Mouse (Mus musculus): ENCODE results near the gene Rad50. TPM values are rescaled to one million over a fixed set of nuclear protein-coding genes. Genes with fewer than 3 reads are reported as not detected.

Rad50 gene
- polyA plus RNA-seq, 1 experiment from 2014 or later = 15.6 TPM

DNA sequence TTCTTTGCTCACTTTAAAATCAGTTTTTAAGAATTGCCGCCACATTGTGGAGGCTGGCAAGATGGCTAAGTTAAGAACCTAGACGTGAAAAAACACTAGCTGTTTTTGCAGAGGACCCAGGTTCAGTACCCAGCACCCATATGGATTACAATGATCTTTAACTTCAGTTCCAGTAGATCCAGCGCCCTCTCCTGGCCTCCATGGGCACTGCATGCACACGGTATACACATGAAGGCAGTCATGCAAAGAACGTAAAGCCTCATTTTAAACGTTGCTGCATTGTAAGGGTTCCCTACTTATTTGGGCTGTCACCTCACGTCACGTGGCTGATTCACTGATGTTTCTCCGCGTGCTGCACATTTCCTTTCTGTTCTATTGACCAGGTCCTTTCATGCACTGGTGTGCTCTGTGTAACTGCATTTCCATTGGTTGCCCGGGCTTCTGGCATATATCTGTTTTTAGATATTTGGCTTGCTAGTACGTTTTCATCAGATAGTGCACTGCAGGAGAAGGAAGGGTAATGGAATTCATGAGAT lies 64.3 kb downstream of the Rad50 start:
- Histone ChIP-seq H3K9me3 (ENCODE audit: control insufficient read depth) (no peaks in the 10 kb centered on the region), H3K36me3 (ENCODE audit: control insufficient read depth, insufficient read depth) (no peaks in the 10 kb centered on the region), H3K9ac (ENCODE audit: low read depth, low read length) (no peak overlapping the region), H3K27me3 (replicated peaks; ENCODE audit: control insufficient read depth, insufficient read depth, low read length) (no peaks in the 10 kb centered on the region), H3K4me2 (replicated peaks; ENCODE audit: low read depth) (no peak overlapping the region), H3K4me3 (ENCODE audit: low read depth, low read length) (no peak overlapping the region), H3K4me1 (replicated peaks; ENCODE audit: control insufficient read depth, insufficient read depth, low read length) (no peaks in the 10 kb centered on the region), H3K27ac (ENCODE audit: low read depth, low read length) (no peak overlapping the region)
- WGBS = 70% methylated on average over 12 of the region's 12 CpGs
- no peak for ATAC-seq
- TF ChIP-seq CTCF (IDR thresholded peaks at IDR 0.05; ENCODE audit: low read depth) = peak; percentile 50

DNA sequence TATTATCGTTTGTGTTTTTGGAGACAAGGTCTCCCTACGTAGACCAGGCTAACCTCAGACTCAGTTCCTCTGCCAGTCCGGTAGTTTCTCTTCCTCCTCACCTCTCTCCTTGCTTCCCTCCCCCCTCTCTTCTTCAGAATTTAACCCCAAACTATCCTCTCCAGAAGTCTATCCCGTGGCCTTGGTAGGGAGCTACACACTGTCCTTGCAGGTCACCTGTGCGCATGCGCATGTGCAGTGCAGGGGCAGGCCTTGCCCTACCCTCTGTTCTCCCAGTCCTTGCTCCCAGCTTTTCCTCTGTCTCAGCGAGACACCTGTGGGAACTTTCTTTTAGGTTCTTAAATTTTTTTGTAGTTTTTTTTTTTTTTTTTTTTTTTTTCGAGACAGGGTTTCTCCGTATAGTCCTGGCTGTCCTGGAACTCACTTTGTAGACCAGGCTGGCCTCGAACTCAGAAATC lies 69.3 kb downstream of the Rad50 start:
- ATAC-seq = no peak
- no peak overlapping the region for H3K9ac ChIP-seq (ENCODE audit: low read depth, low read length)
- H3K9me3 ChIP-seq (ENCODE audit: control insufficient read depth) = no peaks in the 10 kb centered on the region
- H3K4me1 ChIP-seq (replicated peaks; ENCODE audit: control insufficient read depth, insufficient read depth, low read length) = no peaks in the 10 kb centered on the region
- no peak overlapping the region for H3K27ac ChIP-seq (ENCODE audit: low read depth, low read length)
- TF ChIP-seq CTCF (IDR thresholded peaks at IDR 0.05; ENCODE audit: low read depth) = no peak
- H3K27me3 ChIP-seq (replicated peaks; ENCODE audit: control insufficient read depth, insufficient read depth, low read length) = peaks cover 13% of the 10 kb centered on the region; the same call in 1 of the 2 replicates
- whole genome bisulfite sequencing = 80% methylated on average over 10 of the region's 10 CpGs
- no peak overlapping the region for H3K4me2 ChIP-seq (replicated peaks; ENCODE audit: low read depth)
- no peaks in the 10 kb centered on the region for H3K36me3 ChIP-seq (ENCODE audit: control insufficient read depth, insufficient read depth)
- no peak overlapping the region for H3K4me3 ChIP-seq (ENCODE audit: low read depth, low read length)

DNA sequence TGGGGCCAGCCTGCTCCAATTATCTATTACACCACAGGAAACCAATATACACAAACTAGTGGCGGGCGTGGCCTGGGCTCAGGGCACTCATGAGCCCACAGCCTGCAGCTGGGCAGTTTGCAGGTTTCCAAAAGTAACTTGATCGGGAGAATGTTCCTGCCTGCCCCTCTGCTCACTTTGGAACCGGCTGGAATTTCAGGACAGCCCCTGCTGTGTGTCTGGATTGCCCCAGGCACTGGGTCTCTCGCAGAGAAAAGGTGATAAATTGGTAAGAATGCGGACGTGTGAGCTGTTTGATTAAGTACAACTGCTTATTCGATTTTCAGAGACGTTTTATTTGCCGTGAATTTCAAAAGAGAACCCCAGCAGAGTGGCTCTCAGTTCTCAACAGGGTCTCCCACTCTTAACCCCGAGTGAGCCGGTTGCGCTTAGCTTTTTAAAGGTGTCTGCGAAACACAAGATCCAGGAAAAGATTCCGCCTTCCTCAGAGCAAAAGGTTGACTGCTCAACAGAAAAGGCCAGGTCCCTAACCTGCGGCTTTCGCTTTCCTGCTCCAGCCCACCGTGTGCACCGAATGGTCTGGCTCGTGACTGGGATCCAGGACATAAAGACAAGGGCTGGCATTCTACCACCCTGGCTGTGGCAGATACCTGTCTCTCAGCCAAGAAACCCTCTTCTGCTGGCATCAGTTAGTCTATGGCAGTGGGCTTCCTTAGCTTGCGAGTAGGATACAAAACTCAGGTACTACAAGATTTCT lies 69.9 kb downstream of the Rad50 start:
- Histone ChIP-seq H3K4me1 (replicated peaks; ENCODE audit: control insufficient read depth, insufficient read depth, low read length) (no peaks in the 10 kb centered on the region), H3K9ac (ENCODE audit: low read depth, low read length) (no peak overlapping the region), H3K9me3 (ENCODE audit: control insufficient read depth) (no peaks in the 10 kb centered on the region), H3K36me3 (ENCODE audit: control insufficient read depth, insufficient read depth) (no peaks in the 10 kb centered on the region), H3K27ac (ENCODE audit: low read depth, low read length) (no peak overlapping the region), H3K4me2 (replicated peaks; ENCODE audit: low read depth) (no peak overlapping the region), H3K4me3 (ENCODE audit: low read depth, low read length) (no peak overlapping the region), H3K27me3 (replicated peaks; ENCODE audit: control insufficient read depth, insufficient read depth, low read length) (peaks cover 13% of the 10 kb centered on the region; the same call in 1 of the 2 replicates)
- no peak for ATAC-seq
- WGBS = 27% methylated on average over 21 of the region's 21 CpGs
- TF ChIP-seq CTCF (IDR thresholded peaks at IDR 0.05; ENCODE audit: low read depth) = no peak

DNA sequence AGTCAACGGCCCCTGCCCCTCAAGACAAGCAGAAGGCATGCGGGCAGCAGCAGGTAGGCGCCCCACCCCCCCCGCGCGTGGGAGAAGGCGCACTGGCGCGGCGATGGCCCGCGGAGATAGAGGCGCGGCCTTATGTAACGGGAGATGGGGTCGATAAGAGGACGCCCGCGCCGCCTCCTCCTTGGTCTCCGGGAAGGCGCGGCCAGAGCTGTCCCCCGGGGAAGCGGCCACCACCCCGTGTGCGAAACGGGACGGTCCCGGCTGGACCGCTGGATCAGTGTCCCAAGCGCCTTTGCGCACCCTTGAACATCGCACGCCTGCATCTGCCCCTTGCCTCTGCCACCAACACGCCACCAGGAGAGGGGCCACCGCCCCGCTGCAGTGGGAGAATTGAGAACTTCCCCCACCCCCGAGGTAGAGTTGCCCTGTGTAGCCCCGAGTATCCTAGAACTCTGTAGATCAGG lies 70.9 kb downstream of the Rad50 start:
- no peak overlapping the region for H3K27ac ChIP-seq (ENCODE audit: low read depth, low read length)
- WGBS = 2% methylated on average over 33 of the region's 40 CpGs
- H3K27me3 ChIP-seq (replicated peaks; ENCODE audit: control insufficient read depth, insufficient read depth, low read length) = peaks cover 13% of the 10 kb centered on the region; the same call in 1 of the 2 replicates
- H3K9ac ChIP-seq (ENCODE audit: low read depth, low read length) = no peak overlapping the region
- no peaks in the 10 kb centered on the region for H3K4me1 ChIP-seq (replicated peaks; ENCODE audit: control insufficient read depth, insufficient read depth, low read length)
- H3K4me3 ChIP-seq (ENCODE audit: low read depth, low read length) = peak overlapping the region; percentile 31
- H3K36me3 ChIP-seq (ENCODE audit: control insufficient read depth, insufficient read depth) = no peaks in the 10 kb centered on the region
- H3K9me3 ChIP-seq (ENCODE audit: control insufficient read depth) = no peaks in the 10 kb centered on the region
- ATAC-seq = 0 out of 2 replicates have a peak, but pooled peaks have one; percentile 10
- peak overlapping the region; percentile 63 for H3K4me2 ChIP-seq (replicated peaks; ENCODE audit: low read depth)
- TF ChIP-seq CTCF (IDR thresholded peaks at IDR 0.05; ENCODE audit: low read depth) = no peak

GRCm38 (mm10) chr11:53635590-53636182 lies 71.4 kb downstream of the Rad50 start:
- WGBS = 53% methylated on average over 9 of the region's 9 CpGs
- Histone ChIP-seq H3K36me3 (ENCODE audit: control insufficient read depth, insufficient read depth) (no peaks in the 10 kb centered on the region), H3K27me3 (replicated peaks; ENCODE audit: control insufficient read depth, insufficient read depth, low read length) (peaks cover 13% of the 10 kb centered on the region; the same call in 1 of the 2 replicates), H3K4me2 (replicated peaks; ENCODE audit: low read depth) (peak overlapping the region; percentile 63), H3K9ac (ENCODE audit: low read depth, low read length) (no peak overlapping the region), H3K4me1 (replicated peaks; ENCODE audit: control insufficient read depth, insufficient read depth, low read length) (no peaks in the 10 kb centered on the region), H3K9me3 (ENCODE audit: control insufficient read depth) (no peaks in the 10 kb centered on the region), H3K27ac (ENCODE audit: low read depth, low read length) (no peak overlapping the region), H3K4me3 (ENCODE audit: low read depth, low read length) (peak overlapping the region; percentile 31)
- no peak for TF ChIP-seq CTCF (IDR thresholded peaks at IDR 0.05; ENCODE audit: low read depth)
- no peak for ATAC-seq

DNA sequence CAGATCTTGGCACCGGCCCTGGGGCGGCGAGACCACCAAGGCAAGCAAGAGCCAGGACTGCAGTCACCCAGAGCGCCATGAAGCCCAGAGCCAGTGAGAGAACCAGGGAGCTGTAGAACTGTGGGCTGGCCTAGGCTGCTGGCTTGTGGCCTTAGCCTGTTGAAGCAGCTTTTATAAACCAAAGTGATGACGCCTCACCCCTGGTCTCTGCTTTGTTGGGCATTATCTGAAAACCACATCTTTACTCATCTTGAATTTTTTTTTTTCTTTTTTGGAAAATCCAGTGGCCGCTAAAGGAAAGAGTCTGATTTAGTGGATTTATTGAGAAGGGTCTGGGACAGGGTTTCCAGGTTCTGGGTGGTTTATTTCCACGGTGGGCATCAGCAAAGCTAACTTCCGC lies 72.6 kb downstream of the Rad50 start, which contains the start of gene Il13:
Il13 (minus strand) TSS at position 147 of the 400 bp plus-strand sequence.
- no peaks in the 10 kb centered on the region for H3K4me1 ChIP-seq (replicated peaks; ENCODE audit: control insufficient read depth, insufficient read depth, low read length)
- H3K4me2 ChIP-seq (replicated peaks; ENCODE audit: low read depth) = no peak within 1 kb of the TSS
- no peaks in the 10 kb centered on the region for H3K36me3 ChIP-seq (ENCODE audit: control insufficient read depth, insufficient read depth)
- TF ChIP-seq CTCF (IDR thresholded peaks at IDR 0.05; ENCODE audit: low read depth) = no peak
- H3K9me3 ChIP-seq (ENCODE audit: control insufficient read depth) = no peaks in the 10 kb centered on the region
- ATAC-seq = no peak
- H3K4me3 ChIP-seq (ENCODE audit: low read depth, low read length) = no peak within 1 kb of the TSS
- H3K27ac ChIP-seq (ENCODE audit: low read depth, low read length) = no peak within 1 kb of the TSS
- 92% methylated on average over 8 of the region's 8 CpGs for WGBS
- H3K9ac ChIP-seq (ENCODE audit: low read depth, low read length) = no peak within 1 kb of the TSS
- H3K27me3 ChIP-seq (replicated peaks; ENCODE audit: control insufficient read depth, insufficient read depth, low read length) = peaks cover 13% of the 10 kb centered on the region; the same call in 1 of the 2 replicates

Measured in intestine, postnatal 0 days (tissue).